9 mouse cellular contexts compared by ENCODE assay signal in the genomic region with DNA sequence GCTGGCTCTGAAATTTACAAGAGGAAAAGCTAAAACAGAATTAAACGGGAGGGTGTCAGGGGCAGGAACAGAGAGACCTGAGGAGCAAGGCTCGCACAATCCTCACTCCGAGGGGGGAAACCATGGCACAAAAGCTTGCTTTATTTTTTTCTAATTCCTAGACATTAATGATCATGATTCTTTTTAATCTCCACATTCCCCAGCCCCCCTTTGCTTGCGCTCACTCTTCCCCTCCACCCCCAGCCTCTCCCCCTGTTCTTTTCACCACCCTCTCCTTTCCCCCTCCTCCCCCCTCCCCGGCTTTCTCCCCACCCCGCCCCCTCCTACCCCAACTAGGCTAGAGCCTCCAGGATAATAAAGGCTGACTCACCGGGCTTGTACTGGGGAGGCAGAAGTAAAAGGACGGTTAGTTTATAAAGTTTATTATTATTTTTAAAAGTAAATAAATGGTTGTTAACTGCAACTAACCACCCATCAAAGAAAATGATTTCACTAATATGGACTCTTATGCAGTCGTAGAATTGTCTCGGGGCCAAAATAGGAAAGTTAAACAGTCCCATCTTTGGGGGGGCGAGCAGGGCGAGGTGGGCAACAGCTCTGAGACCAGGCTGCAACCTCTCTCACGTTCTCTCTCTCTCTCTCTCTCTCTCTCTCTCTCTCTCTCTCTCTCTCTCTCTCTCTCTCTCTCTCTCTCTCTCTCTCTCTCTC.
DNase-seq lines count a peak whose midpoint lies in the region; ATAC-seq and TF ChIP-seq lines count a peak whose summit lies in the region.
"Had no signal": no experiment of that assay in that cellular context is flagged by ENCODE, and none has a peak within 500 bp of the region (broad histone marks: within the 10 kb centered on the region; RNA-seq: fewer than 3 reads in every experiment).

No protein-coding gene starts in this region.

- no peaks in the 10 kb centered on the region for H3K9me3 ChIP-seq in heart, embryonic 12.5 days (replicated peaks)
- H3K9me3 ChIP-seq in intestine, embryonic 16.5 days (ENCODE audit: control insufficient read depth, low read length): no peaks in the 10 kb centered on the region

- peaks cover 27% of the 10 kb centered on the region for H3K4me1 ChIP-seq in heart, embryonic 12.5 days (replicated peaks)
- peaks cover 1% of the 10 kb centered on the region; the same call in 1 of the 2 replicates for H3K4me1 ChIP-seq in heart, adult 2 months (ENCODE audit: control insufficient read depth, insufficient read depth, low read length)
- peaks cover 7% of the 10 kb centered on the region for H3K4me1 ChIP-seq in intestine, embryonic 16.5 days (ENCODE audit: control insufficient read depth, insufficient read depth, low read length)

- H3K27me3 ChIP-seq in heart, embryonic 12.5 days (replicated peaks): no peaks in the 10 kb centered on the region
- peaks cover 7% of the 10 kb centered on the region for H3K27me3 ChIP-seq in heart, adult 2 months (ENCODE audit: control insufficient read depth, insufficient read depth, low read length)
- no peaks in the 10 kb centered on the region for H3K27me3 ChIP-seq in intestine, embryonic 16.5 days (replicated peaks; ENCODE audit: control insufficient read depth, insufficient read depth, low read length)

- H3K9ac ChIP-seq in heart, embryonic 12.5 days: peak overlapping the region; percentile 79
- H3K9ac ChIP-seq in heart, adult 2 months (ENCODE audit: low read depth, low read length): no peak overlapping the region
- H3K9ac ChIP-seq in intestine, embryonic 16.5 days (ENCODE audit: low read depth, low read length): peak overlapping the region; percentile 38; the same call in 1 of the 2 replicates

- no peak for DNase-seq in heart, adult 2 months
- peak; percentile 74 for DNase-seq in embryo, embryonic 9.5 days (ENCODE audit: extremely low spot score)
- DNase-seq in neural tube, embryonic 10.5 days (ENCODE audit: extremely low spot score, low spot score): peak; percentile 52
- no peak for DNase-seq in right cerebral cortex, postnatal 10 days (ENCODE audit: low spot score in 2 of 2)
- no peak for DNase-seq in frontal cortex, postnatal 25 days (ENCODE audit: low spot score in 2 of 2)
- no peak for DNase-seq in frontal cortex, postnatal 14 days (ENCODE audit: low spot score in 2 of 2)

- WGBS in heart, embryonic 12.5 days: 1% methylated on average over 13 of the region's 13 CpGs
- 25% methylated on average over 12 of the region's 13 CpGs for WGBS in heart, adult 2 months
- 3% methylated on average over 12 of the region's 13 CpGs for WGBS in intestine, embryonic 16.5 days

- no peak for ATAC-seq in heart, embryonic 12.5 days (ENCODE audit: insufficient number of reproducible peaks, low FRiP score)
- ATAC-seq in intestine, embryonic 16.5 days: 0 out of 2 replicates have a peak, but pooled peaks have one; percentile 12

- peaks cover 25% of the 10 kb centered on the region for H3K36me3 ChIP-seq in heart, embryonic 12.5 days
- no peaks in the 10 kb centered on the region for H3K36me3 ChIP-seq in heart, adult 2 months (ENCODE audit: control insufficient read depth, insufficient read depth, low read length)
- H3K36me3 ChIP-seq in intestine, embryonic 16.5 days (ENCODE audit: control insufficient read depth, insufficient read depth, low read length): no peaks in the 10 kb centered on the region

- TF ChIP-seq EP300 in heart, adult 2 months (IDR thresholded peaks at IDR 0.05; ENCODE audit: insufficient read depth, low read depth, low read length): no peak

- no peak for TF ChIP-seq POLR2A in heart, adult 2 months (IDR thresholded peaks at IDR 0.05; ENCODE audit: insufficient read depth, low read depth, low read length)

- intact Hi-C loops in heart, adult 2 months (cut with DNase I): loop anchor here (5.0 to 10.0 kb wide), 4 partner anchors 793 to 1194 kb away; a partner anchor contains a TSS

- peak overlapping the region; percentile 56 for H3K4me3 ChIP-seq in heart, embryonic 12.5 days
- no peak overlapping the region for H3K4me3 ChIP-seq in heart, adult 2 months
- peak overlapping the region; percentile 50 for H3K4me3 ChIP-seq in intestine, embryonic 16.5 days (ENCODE audit: low read length)

- peak overlapping the region; percentile 96 for H3K27ac ChIP-seq in heart, embryonic 12.5 days (ENCODE audit: poor library complexity, severe bottlenecking)
- no peak overlapping the region for H3K27ac ChIP-seq in heart, adult 2 months
- H3K27ac ChIP-seq in intestine, embryonic 16.5 days (ENCODE audit: low read length): peak overlapping the region; percentile 78
- H3K27ac ChIP-seq: macrophage had no signal

- H3K4me2 ChIP-seq in heart, embryonic 12.5 days: peak overlapping the region; percentile 92
- H3K4me2 ChIP-seq in intestine, embryonic 16.5 days (ENCODE audit: low read depth, low read length): peak overlapping the region; percentile 88

- no peak for TF ChIP-seq CTCF in heart, adult 2 months (IDR thresholded peaks at IDR 0.05)

- no peaks in the 10 kb centered on the region for H3K79me2 ChIP-seq in heart, adult 2 months (replicated peaks; ENCODE audit: control insufficient read depth, insufficient read depth, low read length)

Comparison
In these comparisons a context has a peak if more than half of its experiments do, and no peak if none do; other contexts are left out.
1. DNase-seq: peak in embryo, embryonic 9.5 days (single experiment) and neural tube, embryonic 10.5 days (single experiment); none in heart, adult 2 months (0 of 2), right cerebral cortex, postnatal 10 days (0 of 2), frontal cortex, postnatal 25 days (0 of 2) and frontal cortex, postnatal 14 days (0 of 2).